Mouse (Mus musculus): ENCODE measurements at regions not wholly inside any gene's neighbourhood (a gene's known extent, or its start where the extent isn't known, plus 50 kb on each side); places are given as distances from the start of the nearest gene placed in this dataset.

DNA sequence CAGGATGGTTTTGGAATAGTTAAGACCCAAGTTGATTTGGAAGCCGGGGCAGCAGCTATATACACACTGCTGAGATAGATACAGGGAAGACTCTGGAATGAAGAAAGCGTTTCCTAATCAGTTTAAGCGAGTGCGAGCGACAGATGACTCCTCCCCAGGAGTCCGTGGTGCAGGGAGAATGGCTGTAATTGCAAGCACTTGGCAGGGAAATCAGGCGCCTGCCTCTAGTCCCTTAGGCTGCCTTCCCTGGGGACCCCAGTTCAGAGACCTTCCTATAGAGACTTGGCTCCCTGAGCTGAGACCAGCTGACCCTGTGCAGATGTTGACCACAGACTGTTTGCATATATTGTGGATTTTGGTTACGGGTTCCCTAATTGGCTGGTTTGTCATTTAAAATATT, 228.3 kb upstream of the 4930535I16Rik start:
- TF ChIP-seq POLR2A (IDR thresholded peaks at IDR 0.05; ENCODE audit: borderline replicate concordance, extremely low read depth, insufficient read depth, insufficient read length, poor library complexity, severe bottlenecking) (no peak), CTCF (IDR thresholded peaks at IDR 0.05; ENCODE audit: borderline replicate concordance, extremely low read depth, insufficient read depth, insufficient read length) (no peak)
- peak; percentile 73 for DNase-seq (ENCODE audit: low read depth)

DNA sequence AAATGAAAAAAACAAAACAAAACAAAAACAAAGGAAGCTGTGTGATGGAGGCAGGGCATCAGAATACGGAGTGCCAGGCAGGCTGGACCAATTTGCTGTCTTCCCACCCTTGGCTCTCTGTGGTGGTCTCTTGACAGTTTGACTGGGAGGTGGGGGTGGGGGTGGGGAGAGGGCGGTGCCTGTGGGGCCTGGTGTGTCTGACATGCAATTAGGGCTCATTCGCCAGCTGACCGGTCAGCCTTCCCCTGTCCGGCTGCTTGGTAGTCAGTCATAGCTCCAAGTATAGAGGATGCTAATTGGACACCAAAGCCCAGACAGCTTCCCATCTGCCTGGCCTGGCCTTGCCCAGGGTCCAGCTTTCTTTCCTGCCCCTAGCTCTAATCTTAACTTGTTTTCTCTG, 225.8 kb upstream of the 4930535I16Rik start:
- no peak for TF ChIP-seq POLR2A (IDR thresholded peaks at IDR 0.05; ENCODE audit: borderline replicate concordance, extremely low read depth, insufficient read depth, insufficient read length, poor library complexity, severe bottlenecking)
- TF ChIP-seq CTCF (IDR thresholded peaks at IDR 0.05; ENCODE audit: borderline replicate concordance, extremely low read depth, insufficient read depth, insufficient read length): no peak
- DNase-seq (ENCODE audit: low read depth): no peak

DNA sequence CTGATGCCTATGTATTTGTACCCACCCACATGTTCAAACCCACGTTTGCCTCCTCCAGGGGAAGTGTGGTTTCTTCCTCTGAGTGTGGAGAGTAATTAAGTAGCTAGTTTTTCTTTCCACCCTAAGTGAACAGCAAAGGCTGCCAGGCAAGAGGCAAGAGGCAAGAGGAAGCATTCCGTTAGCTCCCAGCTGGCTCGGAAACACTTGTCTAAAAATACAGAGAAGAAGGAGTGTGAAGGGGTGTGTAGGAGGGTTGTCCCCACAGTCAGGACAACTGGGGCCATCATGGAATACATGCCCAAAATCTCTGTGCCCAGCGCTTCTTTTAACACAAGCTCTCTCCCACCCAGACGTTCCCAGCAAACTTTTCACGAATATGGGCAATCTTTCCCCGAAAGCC, 225.4 kb upstream of the 4930535I16Rik start:
- no peak for TF ChIP-seq CTCF (IDR thresholded peaks at IDR 0.05; ENCODE audit: borderline replicate concordance, extremely low read depth, insufficient read depth, insufficient read length)
- TF ChIP-seq POLR2A (IDR thresholded peaks at IDR 0.05; ENCODE audit: borderline replicate concordance, extremely low read depth, insufficient read depth, insufficient read length, poor library complexity, severe bottlenecking): no peak
- DNase-seq (ENCODE audit: low read depth): no peak

DNA sequence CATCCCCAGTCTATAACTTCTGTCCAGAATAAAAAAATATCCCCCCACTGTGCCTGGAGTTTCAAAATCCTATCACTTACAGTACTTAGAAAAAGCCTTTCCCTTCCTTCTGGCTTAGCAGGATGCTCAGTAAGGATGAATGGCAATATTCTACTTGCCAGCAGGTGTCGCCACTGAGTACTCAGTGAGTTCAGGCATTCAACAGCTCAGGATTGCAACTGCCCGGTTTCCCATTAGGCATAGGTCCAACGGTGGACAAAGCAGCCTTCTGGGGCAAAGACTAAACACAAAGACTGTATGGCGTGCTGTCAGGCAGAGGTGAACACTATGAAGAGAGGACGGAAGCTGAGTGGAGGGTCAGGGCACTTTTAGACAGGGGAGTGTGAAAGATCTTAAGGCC, 224.3 kb upstream of the 4930535I16Rik start:
- peak; percentile 96 for DNase-seq (ENCODE audit: low read depth)
- peak; percentile 89 for TF ChIP-seq CTCF (IDR thresholded peaks at IDR 0.05; ENCODE audit: borderline replicate concordance, extremely low read depth, insufficient read depth, insufficient read length)
- no peak for TF ChIP-seq POLR2A (IDR thresholded peaks at IDR 0.05; ENCODE audit: borderline replicate concordance, extremely low read depth, insufficient read depth, insufficient read length, poor library complexity, severe bottlenecking)

DNA sequence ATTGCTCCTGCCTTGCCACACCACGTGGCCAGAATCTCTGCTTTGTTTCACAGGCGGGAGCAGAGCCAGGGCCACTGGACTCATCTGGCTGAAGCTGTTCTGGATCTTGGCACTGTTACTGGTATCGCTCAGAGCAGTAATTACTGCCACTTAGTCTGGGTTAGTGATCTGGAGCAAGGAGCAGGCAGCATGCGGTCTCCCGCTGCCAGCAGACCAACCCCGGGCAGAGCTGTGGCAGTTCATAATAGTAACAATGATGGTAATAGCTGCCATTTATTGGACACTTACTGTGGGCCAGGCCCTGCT, 217.3 kb upstream of the 4930535I16Rik start:
- no peak for TF ChIP-seq CTCF (IDR thresholded peaks at IDR 0.05; ENCODE audit: borderline replicate concordance, extremely low read depth, insufficient read depth, insufficient read length)
- TF ChIP-seq POLR2A (IDR thresholded peaks at IDR 0.05; ENCODE audit: borderline replicate concordance, extremely low read depth, insufficient read depth, insufficient read length, poor library complexity, severe bottlenecking): no peak
- peak; percentile 87 for DNase-seq (ENCODE audit: low read depth)

DNA sequence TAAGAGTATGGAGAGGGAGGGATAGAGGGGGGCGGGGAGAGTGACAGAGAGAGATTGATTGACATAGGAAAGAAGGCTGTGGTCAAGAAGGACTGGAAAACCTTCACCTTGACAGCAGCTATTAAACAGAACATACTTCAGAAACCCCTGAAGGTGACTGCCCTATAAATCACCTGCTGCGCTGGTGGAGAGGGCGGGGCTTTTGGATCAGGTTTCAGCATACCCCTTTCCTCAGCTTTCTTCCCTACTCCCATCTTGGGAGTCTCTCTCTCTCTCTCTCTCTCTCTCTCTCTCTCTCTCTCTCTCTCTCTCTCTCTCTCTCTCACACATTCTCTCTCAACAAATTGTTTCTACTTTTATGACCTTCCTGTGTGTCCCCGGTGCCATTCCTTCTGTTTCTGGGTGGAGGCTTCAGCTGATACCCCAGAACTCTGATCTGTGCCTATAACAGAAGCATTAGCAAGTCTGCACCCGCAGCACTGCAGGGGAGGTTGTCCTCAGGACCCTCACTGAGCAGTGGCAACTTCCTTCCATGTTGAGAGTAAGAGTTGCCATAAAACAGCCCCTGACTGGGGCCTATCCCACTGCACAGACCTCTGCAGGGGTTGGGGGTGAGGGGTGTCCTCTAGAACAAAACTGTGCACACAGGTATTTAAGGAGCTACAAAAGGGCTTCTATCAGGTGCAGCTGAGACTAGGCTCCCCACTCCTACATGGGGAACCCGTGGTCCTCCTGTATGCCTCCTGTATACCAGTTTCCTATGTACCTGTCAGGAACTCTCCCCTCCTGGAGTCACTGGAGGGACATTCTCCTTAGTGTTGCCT, 216.7 kb upstream of the 4930535I16Rik start:
- TF ChIP-seq POLR2A (IDR thresholded peaks at IDR 0.05; ENCODE audit: borderline replicate concordance, extremely low read depth, insufficient read depth, insufficient read length, poor library complexity, severe bottlenecking): no peak
- TF ChIP-seq CTCF (IDR thresholded peaks at IDR 0.05; ENCODE audit: borderline replicate concordance, extremely low read depth, insufficient read depth, insufficient read length): no peak
- DNase-seq (ENCODE audit: low read depth): no peak

DNA sequence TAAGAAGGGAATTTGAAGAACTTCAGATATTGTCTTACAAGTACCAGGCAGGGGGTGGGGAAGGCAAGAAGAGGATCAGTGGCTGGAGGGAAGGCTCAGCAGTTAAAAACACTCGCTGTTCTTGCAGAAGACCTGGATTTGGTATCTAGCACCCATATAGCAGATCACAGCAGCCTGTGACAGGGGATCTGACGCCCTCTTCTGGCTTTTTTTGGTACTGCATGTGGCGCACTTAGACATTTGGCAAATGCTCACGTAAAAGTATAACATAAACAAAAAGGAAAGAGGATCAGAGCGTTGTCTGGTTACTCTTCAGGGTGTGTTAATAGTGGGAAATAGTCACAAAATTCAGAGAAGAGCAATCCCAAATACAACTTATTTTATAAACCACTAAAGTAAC, 213.1 kb upstream of the 4930535I16Rik start:
- peak; percentile 50; the same call in 1 of the 2 replicates for TF ChIP-seq CTCF (IDR thresholded peaks at IDR 0.05; ENCODE audit: borderline replicate concordance, extremely low read depth, insufficient read depth, insufficient read length)
- TF ChIP-seq POLR2A (IDR thresholded peaks at IDR 0.05; ENCODE audit: borderline replicate concordance, extremely low read depth, insufficient read depth, insufficient read length, poor library complexity, severe bottlenecking): no peak

DNA sequence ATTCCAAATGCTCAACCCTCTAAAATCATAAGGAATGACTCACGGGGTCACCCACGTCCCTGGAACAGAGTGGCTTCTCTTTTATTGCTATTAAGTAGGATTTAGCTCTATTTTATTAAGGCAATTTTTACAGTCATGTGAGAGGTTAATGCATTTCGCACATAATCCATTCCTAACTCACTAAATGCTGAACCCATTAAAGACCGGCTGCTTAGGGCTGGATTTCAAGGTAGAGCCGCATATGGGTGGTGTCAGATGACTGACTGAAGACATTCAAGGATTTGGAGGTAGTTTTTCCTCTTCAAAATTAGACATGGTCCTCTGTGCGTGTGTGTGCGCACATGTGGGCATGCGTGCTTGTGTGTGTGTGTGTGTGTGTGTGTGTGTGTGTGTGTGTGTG, 208.4 kb upstream of the 4930535I16Rik start:
- TF ChIP-seq POLR2A (IDR thresholded peaks at IDR 0.05; ENCODE audit: borderline replicate concordance, extremely low read depth, insufficient read depth, insufficient read length, poor library complexity, severe bottlenecking): no peak
- no peak for DNase-seq (ENCODE audit: low read depth)

More for the DNA sequence above, 213.1 kb upstream of the 4930535I16Rik start:
- DNase-seq (ENCODE audit: low read depth): no peak

DNA sequence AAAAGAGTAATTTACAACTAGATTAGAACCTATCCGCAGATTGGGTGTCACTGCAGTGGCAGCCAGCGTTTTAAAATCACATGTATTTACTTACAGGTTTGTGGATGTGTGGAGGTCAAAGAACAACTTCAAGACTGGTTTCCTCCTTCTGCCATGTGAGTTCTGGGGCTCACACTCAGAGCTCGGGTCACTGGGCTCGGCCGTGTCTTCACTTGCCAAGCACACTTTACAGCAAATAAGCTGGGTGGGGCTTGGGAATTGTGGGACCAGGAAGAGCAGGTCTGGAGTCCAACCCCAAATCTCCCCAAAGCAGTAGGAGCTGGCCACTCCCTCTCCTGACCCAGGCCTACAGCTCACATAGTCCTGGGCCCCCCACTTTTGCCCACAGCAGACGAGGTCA, 202.5 kb upstream of the 4930535I16Rik start:
- DNase-seq (ENCODE audit: low read depth): no peak
- TF ChIP-seq POLR2A (IDR thresholded peaks at IDR 0.05; ENCODE audit: borderline replicate concordance, extremely low read depth, insufficient read depth, insufficient read length, poor library complexity, severe bottlenecking) (no peak), CTCF (IDR thresholded peaks at IDR 0.05; ENCODE audit: borderline replicate concordance, extremely low read depth, insufficient read depth, insufficient read length) (no peak)

DNA sequence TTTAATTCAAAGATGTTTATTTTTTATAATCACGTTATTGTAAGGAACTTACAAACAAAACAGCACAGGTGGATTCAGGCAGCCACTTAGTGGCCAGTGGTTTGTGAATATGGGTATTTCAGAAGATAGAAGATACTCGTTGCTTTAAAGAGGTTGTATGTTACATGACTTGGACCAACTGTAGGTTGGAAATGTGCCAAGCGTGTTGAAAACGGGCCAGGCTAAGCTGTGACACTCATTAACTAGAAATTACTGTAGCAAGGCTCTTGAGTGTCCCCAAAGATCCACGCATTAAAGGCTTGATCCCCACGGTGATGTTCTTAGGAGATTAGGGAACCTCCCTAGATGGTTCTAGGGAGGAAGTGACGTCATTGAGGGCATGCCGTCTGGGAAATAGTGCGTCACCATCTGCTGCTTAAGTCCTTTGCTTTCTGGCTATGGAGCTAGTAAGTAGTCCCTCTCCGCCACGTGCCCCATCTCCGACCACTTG, 196.1 kb upstream of the 4930535I16Rik start:
- DNase-seq (ENCODE audit: low read depth): peak; percentile 56
- no peak for TF ChIP-seq POLR2A (IDR thresholded peaks at IDR 0.05; ENCODE audit: borderline replicate concordance, extremely low read depth, insufficient read depth, insufficient read length, poor library complexity, severe bottlenecking)
- TF ChIP-seq CTCF (IDR thresholded peaks at IDR 0.05; ENCODE audit: borderline replicate concordance, extremely low read depth, insufficient read depth, insufficient read length): no peak

DNA sequence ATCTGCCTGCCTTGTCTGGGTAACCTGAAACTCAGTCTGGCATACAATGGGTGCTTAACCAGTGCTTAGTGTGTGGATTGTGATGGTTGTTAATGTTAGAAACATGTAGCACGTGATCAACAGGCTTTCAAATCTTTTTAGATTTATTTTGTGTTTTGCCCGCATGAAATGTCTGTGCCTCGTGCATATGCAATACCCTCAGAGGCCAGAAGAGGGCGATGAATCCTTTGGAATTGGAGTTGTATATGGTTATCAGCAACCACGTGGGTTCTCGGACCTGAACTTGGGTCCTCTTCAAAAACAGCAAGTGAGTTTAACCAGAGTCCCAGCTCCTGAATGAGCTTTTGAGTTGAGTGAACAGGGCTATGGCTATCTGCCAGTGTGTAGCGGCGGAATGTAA, 192.9 kb upstream of the 4930535I16Rik start:
- peak; percentile 47; the same call in 1 of the 2 replicates for TF ChIP-seq CTCF (IDR thresholded peaks at IDR 0.05; ENCODE audit: borderline replicate concordance, extremely low read depth, insufficient read depth, insufficient read length)
- no peak for TF ChIP-seq POLR2A (IDR thresholded peaks at IDR 0.05; ENCODE audit: borderline replicate concordance, extremely low read depth, insufficient read depth, insufficient read length, poor library complexity, severe bottlenecking)
- no peak for DNase-seq (ENCODE audit: low read depth)

DNA sequence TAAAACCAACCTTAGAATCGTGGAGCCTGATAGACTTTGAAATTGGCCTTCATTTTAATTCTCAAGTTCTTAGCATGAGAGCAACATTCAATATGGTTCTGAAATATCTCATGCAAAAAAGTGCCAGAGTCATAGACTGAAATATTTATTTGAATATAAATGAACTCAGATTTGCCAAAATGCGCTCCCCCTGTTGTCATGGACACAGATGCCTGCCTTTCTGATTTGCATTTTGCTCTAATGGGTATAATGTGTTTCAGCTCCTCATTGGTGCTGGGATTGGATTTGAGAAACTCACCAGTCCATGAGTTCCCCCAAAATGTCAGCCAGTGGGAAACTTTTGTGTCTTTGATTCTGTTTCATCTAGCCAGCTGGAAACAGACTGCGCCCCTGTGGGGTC, 191.5 kb upstream of the 4930535I16Rik start:
- DNase-seq (ENCODE audit: low read depth): peak; percentile 34
- TF ChIP-seq POLR2A (IDR thresholded peaks at IDR 0.05; ENCODE audit: borderline replicate concordance, extremely low read depth, insufficient read depth, insufficient read length, poor library complexity, severe bottlenecking) (no peak), CTCF (IDR thresholded peaks at IDR 0.05; ENCODE audit: borderline replicate concordance, extremely low read depth, insufficient read depth, insufficient read length) (no peak)

Measured in brain, embryonic 14.5 days (tissue).